8 mouse cellular contexts compared by ENCODE assay signal in genomic region chr2:97466243-97466793, GRCm38 (mm10).
DNase-seq lines count a peak whose midpoint lies in the region; ATAC-seq and TF ChIP-seq lines count a peak whose summit lies in the region.

No protein-coding gene starts in this region.

- peak; percentile 92 for ATAC-seq in forebrain, embryonic 16.5 days
- ATAC-seq in liver, postnatal 0 days = peak; percentile 77

- peak; percentile 81 for TF ChIP-seq CTCF in liver, postnatal 0 days (IDR thresholded peaks at IDR 0.05; ENCODE audit: low read depth)

- no peaks in the 10 kb centered on the region for H3K36me3 ChIP-seq in ES-E14 (ENCODE audit: control insufficient read depth, insufficient read depth, low read length, poor library complexity, severe bottlenecking)
- H3K36me3 ChIP-seq in forebrain, embryonic 16.5 days (ENCODE audit: control insufficient read depth, insufficient read depth) = no peaks in the 10 kb centered on the region
- no peaks in the 10 kb centered on the region for H3K36me3 ChIP-seq in liver, postnatal 0 days (replicated peaks; ENCODE audit: insufficient read depth, low read length)

- peak overlapping the region; percentile 67 to 74 for H3K4me3 ChIP-seq in ES-E14 (ENCODE audit: insufficient read depth in 1 of 2, low read depth in 1 of 2, low read length in 2 of 2, poor library complexity in 1 of 2, severe bottlenecking in 1 of 2)
- peak overlapping the region; percentile 70 for H3K4me3 ChIP-seq in forebrain, embryonic 16.5 days (replicated peaks; ENCODE audit: low read length)
- peak overlapping the region; percentile 31 for H3K4me3 ChIP-seq in liver, postnatal 0 days (ENCODE audit: low read depth, low read length)

- peak overlapping the region; percentile 62 for H3K9ac ChIP-seq in ES-E14 (ENCODE audit: insufficient read depth, low read depth, low read length, poor library complexity, severe bottlenecking)
- H3K9ac ChIP-seq in forebrain, embryonic 16.5 days (replicated peaks; ENCODE audit: low read depth, low read length) = peak overlapping the region; percentile 77
- H3K9ac ChIP-seq in liver, postnatal 0 days (replicated peaks) = no peak overlapping the region

- no peak overlapping the region for H3K27ac ChIP-seq in ES-E14 (ENCODE audit: insufficient read depth, low read depth, low read length, poor library complexity, severe bottlenecking)
- peak overlapping the region; percentile 93 for H3K27ac ChIP-seq in forebrain, embryonic 16.5 days (ENCODE audit: low read length)
- no peak overlapping the region for H3K27ac ChIP-seq in liver, postnatal 0 days (ENCODE audit: low read depth)

- WGBS in forebrain, embryonic 16.5 days = under 1% methylated on average over 25 of the region's 25 CpGs
- WGBS in liver, postnatal 0 days (ENCODE audit: insufficient replicate concordance) = 1% methylated on average over 25 of the region's 25 CpGs

- peak overlapping the region; percentile 87 for H3K4me2 ChIP-seq in forebrain, embryonic 16.5 days (ENCODE audit: low read length)
- peak overlapping the region; percentile 63 for H3K4me2 ChIP-seq in liver, postnatal 0 days (ENCODE audit: low read depth, low read length)

- no peak for TF ChIP-seq EP300 in liver, postnatal 0 days (IDR thresholded peaks at IDR 0.05; ENCODE audit: low read depth)

- no peaks in the 10 kb centered on the region for H3K27me3 ChIP-seq in forebrain, embryonic 16.5 days (replicated peaks; ENCODE audit: control insufficient read depth, insufficient read depth, low read length)
- H3K27me3 ChIP-seq in liver, postnatal 0 days (ENCODE audit: insufficient read depth, low read length) = peaks cover 14% of the 10 kb centered on the region

- DNase-seq in ES-E14 (ENCODE audit: low read depth, low spot score) = peak; percentile 72
- peak; percentile 88 for DNase-seq in cerebellum, adult 11 months
- DNase-seq in heart, postnatal 25 days (ENCODE audit: low spot score) = peak; percentile 37
- DNase-seq in layer of hippocampus, adult 18-20 months (ENCODE audit: low spot score in 2 of 2) = peak; percentile 90 to 98
- peak; percentile 65 for DNase-seq in liver, postnatal 0 days
- peak; percentile 47 for DNase-seq in ovary, adult 18-20 months (ENCODE audit: low spot score)
- peak; percentile 55 for DNase-seq in urinary bladder, adult 2 months (ENCODE audit: low spot score)

- in situ Hi-C loops in ES-E14 (cut with MboI; ENCODE audit: low sequenced_read_pairs in 2 of 2, unreplicated experiment in 2 of 2) = no loop called here

- intact Hi-C loops in heart, postnatal 25 days (cut with DNase I) = no loop called here

- H3K9me3 ChIP-seq in ES-E14 (ENCODE audit: control insufficient read depth, insufficient read depth, low read depth, low read length) = no peaks in the 10 kb centered on the region
- no peaks in the 10 kb centered on the region for H3K9me3 ChIP-seq in forebrain, embryonic 16.5 days (ENCODE audit: control insufficient read depth, low read length)
- H3K9me3 ChIP-seq in liver, postnatal 0 days (ENCODE audit: low read length) = no peaks in the 10 kb centered on the region

- H3K4me1 ChIP-seq in ES-E14 (ENCODE audit: control insufficient read depth in 2 of 2, insufficient read depth in 2 of 2, low read length in 2 of 2, poor library complexity in 1 of 2) = no peaks in the 10 kb centered on the region; a peak in 1 of 4 replicates
- peaks cover 5% of the 10 kb centered on the region for H3K4me1 ChIP-seq in forebrain, embryonic 16.5 days (replicated peaks; ENCODE audit: control insufficient read depth, insufficient read depth, low read length)
- H3K4me1 ChIP-seq in liver, postnatal 0 days (ENCODE audit: insufficient read depth) = peaks cover 3% of the 10 kb centered on the region; the same call in 1 of the 2 replicates

TF ChIP-seq in ES-E14, 5 proteins besides CTCF, POLR2A, EP300 and RAD21:
- no peak for TF ChIP-seq ZNF384 (IDR thresholded peaks at IDR 0.05; ENCODE audit: low read depth, low read length)
- TF ChIP-seq ZC3H11A (IDR thresholded peaks at IDR 0.05; ENCODE audit: borderline replicate concordance, low read depth, low read length) = peak; percentile 72
- 0 out of 2 replicates have a peak, but pooled peaks have one; percentile 25 for TF ChIP-seq HCFC1 (IDR thresholded peaks at IDR 0.05; ENCODE audit: borderline replicate concordance, insufficient read depth, low read length)

Comparison
In these comparisons a context has a peak if more than half of its experiments do, and no peak if none do; other contexts are left out.
1. DNase-seq: peak in every context shown above with its lines; median percentile 94 in layer of hippocampus, adult 18-20 months; 88 in cerebellum, adult 11 months; 72 in ES-E14; 65 in liver, postnatal 0 days; 55 in urinary bladder, adult 2 months; 47 in ovary, adult 18-20 months; 37 in heart, postnatal 25 days.